Mouse (Mus musculus): ENCODE measurements around the gene Sod1. TPM values are rescaled to one million over a fixed set of nuclear protein-coding genes. Genes with fewer than 3 reads are reported as not detected.
"Not testable (repeated sequence)": the region's sequence is repeated elsewhere in the genome, so short reads cannot be mapped to it uniquely, and the experiment has no call there.

Sod1 gene
- polyA plus RNA-seq, 1 experiment from 2014 or later: 889 TPM

DNA sequence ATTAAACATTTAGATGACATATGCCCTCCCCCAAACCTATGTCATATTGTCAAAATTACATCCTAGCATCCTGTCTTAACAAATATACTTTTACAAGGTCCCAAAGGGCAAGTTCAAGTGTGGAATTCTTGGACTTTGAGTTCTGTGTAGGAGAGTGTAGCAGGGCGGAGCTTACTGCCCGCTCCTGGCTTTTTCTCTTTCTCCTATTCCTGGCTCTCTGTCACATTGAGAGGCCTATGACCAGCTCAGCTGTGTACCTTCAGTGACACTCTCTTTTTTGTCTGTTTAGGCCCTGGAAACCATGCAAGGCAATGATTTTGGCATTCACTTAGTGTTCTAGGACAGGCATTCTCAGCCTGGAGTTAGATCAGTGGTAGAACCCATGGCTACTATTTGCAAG is 4.1 kb upstream of the Sod1 start:
- Histone ChIP-seq H3K36me3 (ENCODE audit: control insufficient read depth, insufficient read depth, low read length) (no peaks in the 10 kb centered on the region), H3K4me2 (ENCODE audit: low read length) (no peak overlapping the region), H3K27me3 (ENCODE audit: control insufficient read depth, insufficient read depth, low read depth, low read length) (no peaks in the 10 kb centered on the region), H3K4me3 (ENCODE audit: low read depth, low read length) (no peak overlapping the region), H3K4me1 (ENCODE audit: control insufficient read depth, insufficient read depth, low read length) (no peaks in the 10 kb centered on the region), H3K9ac (ENCODE audit: low read depth, low read length) (no peak overlapping the region), H3K27ac (ENCODE audit: low read length) (no peak overlapping the region), H3K9me3 (replicated peaks; ENCODE audit: control insufficient read depth, low read length, poor library complexity, severe bottlenecking) (no peaks in the 10 kb centered on the region)
- 88% methylated on average over 2 of the region's 2 CpGs for WGBS
- ATAC-seq: no peak

DNA sequence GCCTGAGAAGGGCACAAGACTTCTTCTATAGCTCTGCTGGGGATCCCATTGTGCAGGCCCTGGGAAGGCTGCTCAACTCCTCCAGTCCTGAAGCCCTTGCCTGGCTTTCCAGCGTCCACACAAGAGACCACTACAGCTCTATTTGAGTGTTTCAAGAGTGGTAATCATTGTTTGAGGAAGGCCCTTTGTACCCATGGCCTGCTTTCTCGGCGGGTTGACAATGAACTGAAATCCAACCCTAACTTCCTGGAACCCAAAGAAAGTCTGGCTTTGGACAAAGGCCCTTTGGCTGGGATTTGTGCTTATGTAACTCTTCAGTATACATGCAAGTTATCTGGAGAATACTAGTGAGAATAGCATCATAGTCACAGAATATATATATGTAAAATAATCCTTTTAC is 3.2 kb upstream of the Sod1 start:
- Histone ChIP-seq H3K9me3 (replicated peaks; ENCODE audit: control insufficient read depth, low read length, poor library complexity, severe bottlenecking) (no peaks in the 10 kb centered on the region), H3K4me3 (ENCODE audit: low read depth, low read length) (no peak overlapping the region), H3K4me1 (ENCODE audit: control insufficient read depth, insufficient read depth, low read length) (peaks cover 9% of the 10 kb centered on the region), H3K36me3 (ENCODE audit: control insufficient read depth, insufficient read depth, low read length) (no peaks in the 10 kb centered on the region), H3K9ac (ENCODE audit: low read depth, low read length) (no peak overlapping the region), H3K27me3 (ENCODE audit: control insufficient read depth, insufficient read depth, low read depth, low read length) (no peaks in the 10 kb centered on the region), H3K27ac (ENCODE audit: low read length) (no peak overlapping the region), H3K4me2 (ENCODE audit: low read length) (no peak overlapping the region)
- 23% methylated on average over 3 of the region's 3 CpGs for WGBS
- ATAC-seq: no peak

DNA sequence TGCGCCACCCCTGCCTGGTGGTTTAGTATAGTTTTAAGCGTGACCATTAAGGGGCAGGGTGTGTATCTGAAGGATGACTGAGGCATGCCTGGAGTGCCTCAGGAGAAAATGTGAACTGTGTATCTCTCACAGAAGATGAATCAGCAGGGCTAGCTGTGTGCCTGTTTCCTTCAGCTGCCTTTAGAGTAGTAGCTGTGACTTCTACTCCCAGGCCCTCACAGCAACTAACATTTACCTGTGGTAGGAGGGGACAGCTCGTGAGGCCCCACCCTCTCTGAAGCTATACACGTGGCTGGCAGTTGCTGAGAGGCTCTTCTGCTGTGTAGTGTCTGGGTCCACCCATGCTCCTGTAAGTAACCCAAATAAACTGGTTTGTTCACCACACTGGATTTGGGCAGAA is 2.6 kb upstream of the Sod1 start:
- WGBS: 69% methylated on average over 4 of the region's 4 CpGs
- Histone ChIP-seq H3K36me3 (ENCODE audit: control insufficient read depth, insufficient read depth, low read length) (no peaks in the 10 kb centered on the region), H3K4me2 (ENCODE audit: low read length) (no peak overlapping the region), H3K9me3 (replicated peaks; ENCODE audit: control insufficient read depth, low read length, poor library complexity, severe bottlenecking) (no peaks in the 10 kb centered on the region), H3K4me3 (ENCODE audit: low read depth, low read length) (no peak overlapping the region), H3K9ac (ENCODE audit: low read depth, low read length) (no peak overlapping the region), H3K4me1 (ENCODE audit: control insufficient read depth, insufficient read depth, low read length) (peaks cover 14% of the 10 kb centered on the region), H3K27me3 (ENCODE audit: control insufficient read depth, insufficient read depth, low read depth, low read length) (no peaks in the 10 kb centered on the region), H3K27ac (ENCODE audit: low read length) (no peak overlapping the region)
- no peak for ATAC-seq

DNA sequence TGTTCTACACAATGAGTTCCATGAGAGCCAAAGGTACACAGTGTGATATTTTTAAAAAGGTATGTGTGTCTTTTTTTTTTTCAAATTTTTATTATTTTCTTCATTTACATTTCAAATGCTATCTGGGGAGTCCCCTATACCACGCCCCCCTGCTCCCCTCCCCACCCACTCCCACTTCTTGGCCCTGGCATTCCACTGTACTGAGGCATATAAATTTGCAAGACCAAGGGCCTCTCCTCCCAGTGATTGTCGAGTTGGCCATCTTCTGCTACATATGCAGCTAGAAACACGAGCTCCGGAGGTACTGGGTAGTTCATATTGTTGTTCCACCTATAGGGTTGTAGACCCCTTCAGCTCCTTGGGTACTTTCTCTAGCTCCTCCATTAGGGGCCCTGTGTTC is 1.1 kb upstream of the Sod1 start:
- H3K4me2 ChIP-seq (ENCODE audit: low read length); H3K27ac ChIP-seq (ENCODE audit: low read length); H3K27me3 ChIP-seq (ENCODE audit: control insufficient read depth, insufficient read depth, low read depth, low read length); ATAC-seq; H3K4me3 ChIP-seq (ENCODE audit: low read depth, low read length); H3K9me3 ChIP-seq (replicated peaks; ENCODE audit: control insufficient read depth, low read length, poor library complexity, severe bottlenecking); H3K9ac ChIP-seq (ENCODE audit: low read depth, low read length); H3K36me3 ChIP-seq (ENCODE audit: control insufficient read depth, insufficient read depth, low read length): not testable (repeated sequence)
- peaks cover 23% of the 10 kb centered on the region for H3K4me1 ChIP-seq (ENCODE audit: control insufficient read depth, insufficient read depth, low read length)
- 73% methylated on average over 4 of the region's 4 CpGs for WGBS

DNA sequence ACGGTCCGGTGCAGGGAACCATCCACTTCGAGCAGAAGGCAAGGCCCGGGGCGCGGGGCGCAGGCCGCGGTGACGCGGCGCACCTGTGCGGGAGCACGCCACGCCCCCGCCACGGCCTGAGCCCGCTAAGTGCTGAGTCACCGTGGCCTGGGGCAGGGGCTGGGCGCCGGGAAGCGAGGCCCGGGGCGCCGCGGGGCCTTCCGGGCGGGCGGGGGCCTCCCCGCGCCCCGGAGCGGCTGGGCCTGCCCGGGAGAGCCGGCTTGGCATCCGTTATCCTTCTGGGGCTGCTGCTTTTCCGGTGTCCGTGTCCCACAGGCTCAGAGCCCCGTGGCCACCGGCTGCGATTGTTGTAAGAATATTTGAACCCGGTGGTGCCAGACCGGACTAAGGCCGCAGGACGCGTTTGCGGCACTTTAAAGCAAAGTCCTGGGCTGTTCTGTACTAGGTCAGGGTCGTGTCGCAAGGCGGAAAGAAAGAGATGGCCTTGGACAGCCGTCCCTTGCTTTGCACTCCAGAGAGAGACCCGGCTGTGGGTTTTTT is 408 bp downstream of the Sod1 start:
- Histone ChIP-seq H3K27me3 (ENCODE audit: control insufficient read depth, insufficient read depth, low read depth, low read length) (no peaks in the 10 kb centered on the region), H3K9ac (ENCODE audit: low read depth, low read length) (peak overlapping the region; percentile 94), H3K4me2 (ENCODE audit: low read length) (peak overlapping the region; percentile 60), H3K9me3 (replicated peaks; ENCODE audit: control insufficient read depth, low read length, poor library complexity, severe bottlenecking) (no peaks in the 10 kb centered on the region), H3K36me3 (ENCODE audit: control insufficient read depth, insufficient read depth, low read length) (peaks cover 10% of the 10 kb centered on the region), H3K4me3 (ENCODE audit: low read depth, low read length) (peak overlapping the region; percentile 89), H3K4me1 (ENCODE audit: control insufficient read depth, insufficient read depth, low read length) (peaks cover 23% of the 10 kb centered on the region), H3K27ac (ENCODE audit: low read length) (peak overlapping the region; percentile 89)
- under 1% methylated on average over 40 of the region's 52 CpGs for WGBS
- peak; percentile 82 for ATAC-seq

DNA sequence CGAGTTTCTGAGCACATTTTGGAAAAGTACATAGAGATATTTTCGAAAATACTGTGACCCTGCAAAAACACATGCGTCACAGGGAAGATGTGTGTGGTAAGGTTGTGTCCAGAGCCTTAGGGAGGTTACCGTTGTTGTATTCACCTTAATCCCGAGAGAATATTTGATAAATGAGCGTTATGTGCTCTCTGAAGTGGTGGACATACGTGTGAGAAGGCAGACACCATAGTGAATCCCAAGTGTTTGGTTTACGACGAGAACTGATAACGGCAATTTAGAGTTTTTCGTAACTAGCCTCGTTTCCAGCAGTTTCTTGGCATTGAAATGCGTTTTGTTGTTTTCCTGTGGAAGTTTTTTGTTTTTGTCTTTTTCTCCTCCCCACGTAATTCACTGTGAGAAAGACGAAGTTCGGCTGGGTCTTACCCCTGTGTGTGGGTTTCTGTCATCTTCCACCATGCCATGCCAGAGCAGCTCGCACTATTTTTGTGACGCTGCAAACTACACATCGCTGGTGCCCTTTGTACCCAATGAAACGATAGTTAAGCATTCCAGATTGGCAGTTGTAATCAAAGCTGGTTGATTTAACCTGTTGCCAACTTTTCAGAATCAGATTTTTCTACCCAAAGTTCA is 1.0 kb downstream of the Sod1 start:
- no peaks in the 10 kb centered on the region for H3K27me3 ChIP-seq (ENCODE audit: control insufficient read depth, insufficient read depth, low read depth, low read length)
- peaks cover 23% of the 10 kb centered on the region for H3K4me1 ChIP-seq (ENCODE audit: control insufficient read depth, insufficient read depth, low read length)
- H3K4me3 ChIP-seq (ENCODE audit: low read depth, low read length): peak overlapping the region; percentile 89
- ATAC-seq: no peak
- H3K27ac ChIP-seq (ENCODE audit: low read length): no peak overlapping the region; the same call in 1 of the 2 replicates
- peak overlapping the region; percentile 94 for H3K9ac ChIP-seq (ENCODE audit: low read depth, low read length)
- H3K36me3 ChIP-seq (ENCODE audit: control insufficient read depth, insufficient read depth, low read length): peaks cover 13% of the 10 kb centered on the region
- no peaks in the 10 kb centered on the region for H3K9me3 ChIP-seq (replicated peaks; ENCODE audit: control insufficient read depth, low read length, poor library complexity, severe bottlenecking)
- 6% methylated on average over 20 of the region's 20 CpGs for WGBS
- H3K4me2 ChIP-seq (ENCODE audit: low read length): peak overlapping the region; percentile 60

DNA sequence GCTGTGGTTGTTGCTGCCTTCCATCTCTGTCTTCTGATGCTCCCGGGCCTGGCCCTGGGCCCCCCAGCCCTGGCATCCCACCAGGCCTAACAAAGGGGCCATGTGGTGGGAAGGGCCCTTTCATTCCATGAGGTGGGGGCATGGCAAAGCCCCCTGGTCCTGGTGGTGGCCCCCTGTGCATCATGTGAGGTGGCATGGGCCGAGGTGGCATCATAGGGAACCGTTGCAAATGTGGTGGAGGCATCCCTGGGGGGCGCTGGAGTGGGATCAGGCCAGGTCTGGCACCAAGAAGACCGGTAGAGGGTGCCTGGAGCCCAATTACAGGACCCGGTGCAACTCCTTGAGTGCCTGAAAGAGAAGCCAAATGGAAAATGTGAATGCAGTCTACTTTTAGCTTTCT is 9.3 kb downstream of the Sod1 start:
- Histone ChIP-seq H3K4me2 (ENCODE audit: low read length) (no peak overlapping the region), H3K36me3 (ENCODE audit: control insufficient read depth, insufficient read depth, low read length) (peaks cover 19% of the 10 kb centered on the region), H3K27me3 (ENCODE audit: control insufficient read depth, insufficient read depth, low read depth, low read length) (no peaks in the 10 kb centered on the region), H3K9ac (ENCODE audit: low read depth, low read length) (no peak overlapping the region), H3K27ac (ENCODE audit: low read length) (no peak overlapping the region), H3K9me3 (replicated peaks; ENCODE audit: control insufficient read depth, low read length, poor library complexity, severe bottlenecking) (no peaks in the 10 kb centered on the region), H3K4me1 (ENCODE audit: control insufficient read depth, insufficient read depth, low read length) (no peaks in the 10 kb centered on the region), H3K4me3 (ENCODE audit: low read depth, low read length) (no peak overlapping the region)
- WGBS: 84% methylated on average over 6 of the region's 6 CpGs
- 0 out of 2 replicates have a peak, but pooled peaks have one; percentile 32 for ATAC-seq

DNA sequence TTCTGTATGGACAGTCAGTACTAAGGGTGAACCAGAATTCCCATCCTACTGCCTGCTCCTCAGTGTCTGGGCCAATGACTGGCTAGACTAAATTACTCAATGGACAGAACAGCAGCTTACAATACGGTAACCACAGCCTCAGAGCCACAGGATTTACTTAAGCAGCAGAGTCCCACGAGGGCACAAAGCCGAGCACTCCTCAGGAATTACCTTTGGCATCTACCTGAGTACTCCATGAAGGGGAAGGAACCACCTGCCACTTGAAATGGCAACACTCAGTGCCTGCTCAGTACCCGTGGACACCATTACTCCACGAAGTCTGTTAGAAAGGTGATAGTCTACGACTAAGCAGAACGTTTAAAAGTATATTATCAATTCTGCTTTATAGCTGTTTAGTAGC is 10.7 kb downstream of the Sod1 start:
- H3K27me3 ChIP-seq (ENCODE audit: control insufficient read depth, insufficient read depth, low read depth, low read length): no peaks in the 10 kb centered on the region
- no peaks in the 10 kb centered on the region for H3K4me1 ChIP-seq (ENCODE audit: control insufficient read depth, insufficient read depth, low read length)
- no peaks in the 10 kb centered on the region for H3K9me3 ChIP-seq (replicated peaks; ENCODE audit: control insufficient read depth, low read length, poor library complexity, severe bottlenecking)
- ATAC-seq: no peak
- H3K4me2 ChIP-seq (ENCODE audit: low read length): no peak overlapping the region
- peaks cover 6% of the 10 kb centered on the region for H3K36me3 ChIP-seq (ENCODE audit: control insufficient read depth, insufficient read depth, low read length)
- no peak overlapping the region for H3K27ac ChIP-seq (ENCODE audit: low read length)
- WGBS: 90% methylated on average over 7 of the region's 7 CpGs
- no peak overlapping the region for H3K9ac ChIP-seq (ENCODE audit: low read depth, low read length)
- H3K4me3 ChIP-seq (ENCODE audit: low read depth, low read length): no peak overlapping the region

DNA sequence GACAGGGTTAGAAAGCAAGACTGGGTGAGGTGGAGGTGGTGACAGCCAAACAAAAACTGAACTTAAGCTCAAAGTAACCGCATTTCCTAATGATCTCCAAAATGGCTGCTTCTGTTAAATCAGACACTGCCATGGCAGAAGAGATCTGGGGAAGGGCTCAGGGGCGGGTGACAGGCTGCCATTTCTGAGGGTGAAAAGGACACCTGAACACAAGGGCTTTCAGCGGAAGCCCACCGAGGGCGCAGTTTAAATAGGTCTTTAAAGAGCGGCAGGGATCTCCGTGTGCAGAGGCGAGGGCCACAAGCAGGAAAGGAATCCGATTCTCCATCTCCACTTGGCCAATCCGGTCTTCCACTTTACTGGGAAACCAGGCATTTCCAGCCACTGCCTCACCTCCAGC is 13.1 kb downstream of the Sod1 start:
- H3K4me2 ChIP-seq (ENCODE audit: low read length): no peak overlapping the region
- ATAC-seq: no peak
- no peaks in the 10 kb centered on the region for H3K9me3 ChIP-seq (replicated peaks; ENCODE audit: control insufficient read depth, low read length, poor library complexity, severe bottlenecking)
- H3K27ac ChIP-seq (ENCODE audit: low read length): no peak overlapping the region
- no peaks in the 10 kb centered on the region for H3K4me1 ChIP-seq (ENCODE audit: control insufficient read depth, insufficient read depth, low read length)
- H3K9ac ChIP-seq (ENCODE audit: low read depth, low read length): no peak overlapping the region
- H3K4me3 ChIP-seq (ENCODE audit: low read depth, low read length): no peak overlapping the region
- 93% methylated on average over 10 of the region's 10 CpGs for WGBS
- H3K36me3 ChIP-seq (ENCODE audit: control insufficient read depth, insufficient read depth, low read length): peaks cover 2% of the 10 kb centered on the region; the same call in 1 of the 2 replicates
- H3K27me3 ChIP-seq (ENCODE audit: control insufficient read depth, insufficient read depth, low read depth, low read length): no peaks in the 10 kb centered on the region

All from midbrain, embryonic 16.5 days (tissue).